9 mouse cellular contexts compared by ENCODE assay signal in the genomic region with DNA sequence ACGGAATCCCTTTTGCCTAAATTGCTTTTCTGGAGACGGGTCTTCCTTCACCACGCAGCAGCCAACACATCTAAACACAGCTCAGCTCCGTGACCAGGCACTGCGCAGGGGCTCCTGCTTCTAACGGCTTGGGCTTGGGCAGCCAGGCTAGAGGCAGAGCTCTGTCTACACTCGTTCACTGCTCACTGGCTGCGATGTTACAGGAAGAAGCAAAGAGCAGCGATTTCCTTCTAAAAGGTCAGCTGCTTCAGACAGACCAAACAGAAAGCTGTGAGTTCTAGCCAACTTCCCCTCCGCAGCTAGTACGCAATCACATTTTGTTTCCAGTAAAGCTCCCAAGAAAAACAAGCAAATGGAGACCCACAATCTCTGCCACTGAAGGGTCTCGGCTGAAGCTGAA. TPM values are rescaled to one million over a fixed set of nuclear protein-coding genes. Genes with fewer than 3 reads are reported as not detected.
DNase-seq lines count a peak whose midpoint lies in the region; ATAC-seq and TF ChIP-seq lines count a peak whose summit lies in the region.
"Had no signal": no experiment of that assay in that cellular context is flagged by ENCODE, and none has a peak within 500 bp of the region (broad histone marks: within the 10 kb centered on the region; RNA-seq: fewer than 3 reads in every experiment).

No protein-coding gene starts in this region.

- no peaks in the 10 kb centered on the region; the same call in 1 of the 2 replicates for H3K4me1 ChIP-seq in embryonic facial prominence, embryonic 11.5 days (ENCODE audit: control insufficient read depth, insufficient read depth, low read length)
- peaks cover 16% of the 10 kb centered on the region for H3K4me1 ChIP-seq in embryonic facial prominence, embryonic 10.5 days
- H3K4me1 ChIP-seq in heart, adult 2 months (ENCODE audit: control insufficient read depth, insufficient read depth, low read length): peaks cover 29% of the 10 kb centered on the region
- peaks cover 6% of the 10 kb centered on the region for H3K4me1 ChIP-seq in kidney, embryonic 15.5 days
- peaks cover 70% of the 10 kb centered on the region for H3K4me1 ChIP-seq in thymus, adult 2 months (replicated peaks; ENCODE audit: control insufficient read depth, insufficient read depth, low read length)
- no peaks in the 10 kb centered on the region for H3K4me1 ChIP-seq in hindbrain, embryonic 11.5 days (replicated peaks; ENCODE audit: control insufficient read depth, insufficient read depth, low read length)

- no peak for DNase-seq in embryonic facial prominence, embryonic 11.5 days (ENCODE audit: low spot score)
- no peak for DNase-seq in embryonic facial prominence, embryonic 10.5 days (ENCODE audit: low spot score)
- DNase-seq in heart, adult 2 months: peak; percentile 73 to 81
- peak; percentile 64 for DNase-seq in lung, postnatal 14 days
- peak; percentile 76 for DNase-seq in thymus, adult 2 months
- no peak for DNase-seq in hindbrain, embryonic 11.5 days (ENCODE audit: low spot score)
- DNase-seq in right cerebral cortex, adult 18-20 months: no peak

- TF ChIP-seq EP300 in heart, adult 2 months (IDR thresholded peaks at IDR 0.05; ENCODE audit: insufficient read depth, low read depth, low read length): peak; percentile 67; the same call in 1 of the 2 replicates

- no peak overlapping the region for H3K4me2 ChIP-seq in embryonic facial prominence, embryonic 11.5 days (ENCODE audit: low read depth, low read length)
- H3K4me2 ChIP-seq in kidney, embryonic 15.5 days: peak overlapping the region; percentile 32; the same call in 1 of the 2 replicates
- H3K4me2 ChIP-seq in hindbrain, embryonic 11.5 days (replicated peaks; ENCODE audit: low read depth, low read length): no peak overlapping the region
- H3K4me2 ChIP-seq: embryonic facial prominence, embryonic 15.5 days had no signal

- no peak overlapping the region for H3K4me3 ChIP-seq in embryonic facial prominence, embryonic 11.5 days (ENCODE audit: low read depth, low read length)
- H3K4me3 ChIP-seq in embryonic facial prominence, embryonic 10.5 days: no peak overlapping the region
- H3K4me3 ChIP-seq in heart, adult 2 months: peak overlapping the region; percentile 45
- H3K4me3 ChIP-seq in kidney, embryonic 15.5 days (replicated peaks): no peak overlapping the region
- peak overlapping the region; percentile 43 for H3K4me3 ChIP-seq in thymus, adult 2 months (ENCODE audit: control insufficient read depth, insufficient read depth, low read length)
- no peak overlapping the region for H3K4me3 ChIP-seq in hindbrain, embryonic 11.5 days (ENCODE audit: low read depth, low read length)
- H3K4me3 ChIP-seq: embryonic facial prominence, embryonic 15.5 days had no signal

- peaks cover 13% of the 10 kb centered on the region for H3K79me2 ChIP-seq in heart, adult 2 months (replicated peaks; ENCODE audit: control insufficient read depth, insufficient read depth, low read length)

- no peak overlapping the region for H3K27ac ChIP-seq in embryonic facial prominence, embryonic 11.5 days (replicated peaks; ENCODE audit: low read depth, low read length)
- H3K27ac ChIP-seq in embryonic facial prominence, embryonic 10.5 days (replicated peaks): no peak overlapping the region
- H3K27ac ChIP-seq in heart, adult 2 months: peak overlapping the region; percentile 80
- H3K27ac ChIP-seq in kidney, embryonic 15.5 days: 0 out of 2 replicates have a peak overlapping the region, but pooled peaks have one; percentile 45
- peak overlapping the region; percentile 69 for H3K27ac ChIP-seq in thymus, adult 2 months (ENCODE audit: control insufficient read depth, insufficient read depth, low read length)
- H3K27ac ChIP-seq in hindbrain, embryonic 11.5 days (ENCODE audit: low read depth, low read length): no peak overlapping the region
- H3K27ac ChIP-seq: embryonic facial prominence, embryonic 15.5 days had no signal

- WGBS in embryonic facial prominence, embryonic 11.5 days: 72% methylated on average over 12 of the region's 12 CpGs
- 79% methylated on average over 12 of the region's 12 CpGs for WGBS in embryonic facial prominence, embryonic 10.5 days
- WGBS in heart, adult 2 months: 31% methylated on average over 12 of the region's 12 CpGs
- WGBS in kidney, embryonic 15.5 days: 51% methylated on average over 12 of the region's 12 CpGs
- WGBS in thymus, adult 2 months: 6% methylated on average over 12 of the region's 12 CpGs
- WGBS in hindbrain, embryonic 11.5 days: 83% methylated on average over 12 of the region's 12 CpGs

- no peaks in the 10 kb centered on the region for H3K36me3 ChIP-seq in embryonic facial prominence, embryonic 11.5 days (replicated peaks; ENCODE audit: control insufficient read depth, insufficient read depth, low read depth, low read length)
- H3K36me3 ChIP-seq in embryonic facial prominence, embryonic 10.5 days (replicated peaks): no peaks in the 10 kb centered on the region
- H3K36me3 ChIP-seq in heart, adult 2 months (ENCODE audit: control insufficient read depth, insufficient read depth, low read length): peaks cover 4% of the 10 kb centered on the region
- H3K36me3 ChIP-seq in kidney, embryonic 15.5 days: no peaks in the 10 kb centered on the region
- H3K36me3 ChIP-seq in thymus, adult 2 months (ENCODE audit: control insufficient read depth, insufficient read depth, low read length): no peaks in the 10 kb centered on the region
- H3K36me3 ChIP-seq in hindbrain, embryonic 11.5 days (ENCODE audit: control insufficient read depth, insufficient read depth, low read length): no peaks in the 10 kb centered on the region
- H3K36me3 ChIP-seq: embryonic facial prominence, embryonic 15.5 days had no signal

- 0 out of 2 replicates have a peak overlapping the region, but pooled peaks have one; percentile 9 for H3K9ac ChIP-seq in embryonic facial prominence, embryonic 11.5 days (replicated peaks; ENCODE audit: low read length)
- peak overlapping the region; percentile 64 for H3K9ac ChIP-seq in heart, adult 2 months (ENCODE audit: low read depth, low read length)
- no peak overlapping the region for H3K9ac ChIP-seq in kidney, embryonic 15.5 days
- no peak overlapping the region for H3K9ac ChIP-seq in hindbrain, embryonic 11.5 days (ENCODE audit: low read depth, low read length)
- H3K9ac ChIP-seq: embryonic facial prominence, embryonic 15.5 days had no signal

- ATAC-seq in embryonic facial prominence, embryonic 11.5 days (replicated peaks; ENCODE audit: insufficient number of reproducible peaks, low FRiP score, low TSS enrichment, low read depth): no peak
- ATAC-seq in kidney, embryonic 15.5 days (replicated peaks; ENCODE audit: low FRiP score): no peak
- no peak for ATAC-seq in hindbrain, embryonic 11.5 days (ENCODE audit: low FRiP score)

- intact Hi-C loops in heart, adult 2 months (cut with DNase I): no loop called here

- TF ChIP-seq POLR2A in heart, adult 2 months (IDR thresholded peaks at IDR 0.05; ENCODE audit: insufficient read depth, low read depth, low read length): peak; percentile 88
- TF ChIP-seq POLR2A in thymus, adult 2 months (IDR thresholded peaks at IDR 0.05; ENCODE audit: control insufficient read depth, extremely low read depth, insufficient read depth, low read length, poor library complexity): peak; percentile 65

- H3K27me3 ChIP-seq in embryonic facial prominence, embryonic 11.5 days (ENCODE audit: control insufficient read depth, insufficient read depth, low read length): no peaks in the 10 kb centered on the region
- H3K27me3 ChIP-seq in embryonic facial prominence, embryonic 10.5 days (replicated peaks; ENCODE audit: low read depth, poor library complexity, severe bottlenecking): no peaks in the 10 kb centered on the region
- H3K27me3 ChIP-seq in heart, adult 2 months (ENCODE audit: control insufficient read depth, insufficient read depth, low read length): no peaks in the 10 kb centered on the region
- no peaks in the 10 kb centered on the region for H3K27me3 ChIP-seq in kidney, embryonic 15.5 days
- H3K27me3 ChIP-seq in thymus, adult 2 months (ENCODE audit: control insufficient read depth, insufficient read depth, low read length): no peaks in the 10 kb centered on the region
- H3K27me3 ChIP-seq in hindbrain, embryonic 11.5 days (ENCODE audit: control insufficient read depth, insufficient read depth, low read length): no peaks in the 10 kb centered on the region
- H3K27me3 ChIP-seq: embryonic facial prominence, embryonic 15.5 days had no signal

- no peak for TF ChIP-seq CTCF in heart, adult 2 months (IDR thresholded peaks at IDR 0.05)
- TF ChIP-seq CTCF in thymus, adult 2 months (IDR thresholded peaks at IDR 0.05; ENCODE audit: borderline replicate concordance, control insufficient read depth, extremely low read depth, insufficient read depth, low read length, poor library complexity): no peak

- H3K9me3 ChIP-seq in embryonic facial prominence, embryonic 11.5 days (replicated peaks; ENCODE audit: control insufficient read depth, low read length): no peaks in the 10 kb centered on the region
- no peaks in the 10 kb centered on the region for H3K9me3 ChIP-seq in embryonic facial prominence, embryonic 10.5 days
- H3K9me3 ChIP-seq in kidney, embryonic 15.5 days (replicated peaks): no peaks in the 10 kb centered on the region
- H3K9me3 ChIP-seq in hindbrain, embryonic 11.5 days (ENCODE audit: control insufficient read depth, low read length): no peaks in the 10 kb centered on the region
- H3K9me3 ChIP-seq: embryonic facial prominence, embryonic 15.5 days had no signal

RNA-seq across cellular contexts. Expression of a gene that starts 28.2 kb away (rescaled TPM):
- polyA plus RNA-seq in embryonic facial prominence, embryonic 11.5 days (2014; fragmentation: Nextera tagmentation; extraction: Ambion mirVana): 17.9 and 18.1 TPM in 2 replicates
- 14.4 and 14.9 TPM in 2 replicates for polyA plus RNA-seq in embryonic facial prominence, embryonic 10.5 days (2016; fragmentation: Nextera tagmentation; extraction: Ambion mirVana)
- 10 to 100 TPM; 58.6 to 65.2 TPM for total RNA-seq in heart, adult 2 months (2021)
- 35.4 and 50.7 TPM in 2 replicates for polyA plus RNA-seq in heart, adult 2 months (2012; rRNA removed)
- 19.6 and 19.9 TPM in 2 replicates for polyA plus RNA-seq in kidney, embryonic 15.5 days (2015; fragmentation: Nextera tagmentation; extraction: Ambion mirVana)
- 178 and 204 TPM in 2 replicates for polyA plus RNA-seq in thymus, adult 2 months (2012; rRNA removed)
- polyA plus RNA-seq in hindbrain, embryonic 11.5 days (2014; fragmentation: Nextera tagmentation; extraction: Ambion mirVana): 13.4 and 14.8 TPM in 2 replicates

RNA-seq across cellular contexts. Expression of a gene that starts 36.8 kb away (rescaled TPM):
- polyA plus RNA-seq in embryonic facial prominence, embryonic 11.5 days (2014; fragmentation: Nextera tagmentation; extraction: Ambion mirVana): 1.6 and 1.9 TPM in 2 replicates
- 1.7 and 1.9 TPM in 2 replicates for polyA plus RNA-seq in embryonic facial prominence, embryonic 10.5 days (2016; fragmentation: Nextera tagmentation; extraction: Ambion mirVana)
- 10 to 100 TPM; 20.3 to 22.3 TPM for total RNA-seq in heart, adult 2 months (2021)
- polyA plus RNA-seq in heart, adult 2 months (2012; rRNA removed): 24.3 and 26.6 TPM in 2 replicates
- polyA plus RNA-seq in kidney, embryonic 15.5 days (2015; fragmentation: Nextera tagmentation; extraction: Ambion mirVana): 3.1 and 3.7 TPM in 2 replicates
- polyA plus RNA-seq in thymus, adult 2 months (2012; rRNA removed): 136 and 161 TPM in 2 replicates
- polyA plus RNA-seq in hindbrain, embryonic 11.5 days (2014; fragmentation: Nextera tagmentation; extraction: Ambion mirVana): 1.4 and 1.8 TPM in 2 replicates

RNA-seq across cellular contexts. Expression of a gene that starts 51.6 kb away (rescaled TPM):
- 1.4 and 1.5 TPM in 2 replicates for polyA plus RNA-seq in embryonic facial prominence, embryonic 11.5 days (2014; fragmentation: Nextera tagmentation; extraction: Ambion mirVana)
- polyA plus RNA-seq in embryonic facial prominence, embryonic 10.5 days (2016; fragmentation: Nextera tagmentation; extraction: Ambion mirVana): 3.3 and 3.7 TPM in 2 replicates
- total RNA-seq in heart, adult 2 months (2021): 10 to 100 TPM; 10.1 to 11.6 TPM
- polyA plus RNA-seq in heart, adult 2 months (2012; rRNA removed): 11.2 and 12.8 TPM in 2 replicates
- polyA plus RNA-seq in kidney, embryonic 15.5 days (2015; fragmentation: Nextera tagmentation; extraction: Ambion mirVana): 6.7 and 7.9 TPM in 2 replicates
- polyA plus RNA-seq in thymus, adult 2 months (2012; rRNA removed): 6.8 and 7.9 TPM in 2 replicates
- 1.1 and 2.1 TPM in 2 replicates for polyA plus RNA-seq in hindbrain, embryonic 11.5 days (2014; fragmentation: Nextera tagmentation; extraction: Ambion mirVana)

RNA-seq across cellular contexts. Expression of a gene that starts 59.6 kb away (rescaled TPM):
- polyA plus RNA-seq in embryonic facial prominence, embryonic 11.5 days (2014; fragmentation: Nextera tagmentation; extraction: Ambion mirVana): not detected in 2 replicates
- not detected in 2 replicates for polyA plus RNA-seq in embryonic facial prominence, embryonic 10.5 days (2016; fragmentation: Nextera tagmentation; extraction: Ambion mirVana)
- not detected for total RNA-seq in heart, adult 2 months (2021)
- polyA plus RNA-seq in heart, adult 2 months (2012; rRNA removed): not detected in 2 replicates
- not detected in 2 replicates for polyA plus RNA-seq in kidney, embryonic 15.5 days (2015; fragmentation: Nextera tagmentation; extraction: Ambion mirVana)
- polyA plus RNA-seq in thymus, adult 2 months (2012; rRNA removed): 0.57 TPM in 1 of 2 replicates, not detected in the other
- not detected in 2 replicates for polyA plus RNA-seq in hindbrain, embryonic 11.5 days (2014; fragmentation: Nextera tagmentation; extraction: Ambion mirVana)
- polyA plus RNA-seq: embryonic facial prominence, embryonic 15.5 days had no signal

Comparison
In these comparisons a context has a peak if more than half of its experiments do, and no peak if none do; other contexts are left out.
1. DNase-seq: peak in heart, adult 2 months (2 of 2), lung, postnatal 14 days (single experiment) and thymus, adult 2 months (single experiment); none in embryonic facial prominence, embryonic 11.5 days (single experiment), embryonic facial prominence, embryonic 10.5 days (single experiment), hindbrain, embryonic 11.5 days (single experiment) and right cerebral cortex, adult 18-20 months (single experiment).
2. H3K27ac ChIP-seq: peak in heart, adult 2 months (single experiment), kidney, embryonic 15.5 days (single experiment) and thymus, adult 2 months (single experiment); none in embryonic facial prominence, embryonic 11.5 days (single experiment), embryonic facial prominence, embryonic 10.5 days (single experiment) and hindbrain, embryonic 11.5 days (single experiment).
3. H3K4me3 ChIP-seq: peak in heart, adult 2 months (single experiment) and thymus, adult 2 months (single experiment); none in embryonic facial prominence, embryonic 11.5 days (single experiment), embryonic facial prominence, embryonic 10.5 days (single experiment), kidney, embryonic 15.5 days (single experiment) and hindbrain, embryonic 11.5 days (single experiment).
4. H3K9ac ChIP-seq: peak in embryonic facial prominence, embryonic 11.5 days (single experiment) and heart, adult 2 months (single experiment); none in kidney, embryonic 15.5 days (single experiment) and hindbrain, embryonic 11.5 days (single experiment).